Mouse (Mus musculus): ENCODE data around the gene Pid1.

Pid1 gene

DNA sequence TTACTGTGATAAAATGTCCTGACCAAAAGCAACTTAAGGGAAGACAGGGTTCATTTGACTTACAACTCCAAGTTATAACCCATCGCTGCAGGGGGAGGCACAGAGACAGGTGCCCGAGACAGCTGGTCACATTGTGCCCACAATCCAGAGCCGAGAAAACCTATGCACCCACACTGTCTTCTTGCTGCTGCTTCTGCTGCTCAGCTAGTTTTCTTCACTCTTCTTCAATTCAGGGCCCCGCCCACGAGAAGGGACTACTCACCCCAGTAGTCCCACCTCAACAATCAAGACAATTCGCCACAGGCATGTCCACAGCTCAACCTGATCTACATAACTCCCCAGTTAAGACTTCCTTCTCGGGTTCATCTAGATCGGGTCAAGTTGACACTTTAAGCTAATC, at the start of gene Pid1:
Pid1 (minus strand) TSS at position 214 of the 400 bp plus-strand sequence.
- no peak for DNase-seq (ENCODE audit: low spot score)

DNA sequence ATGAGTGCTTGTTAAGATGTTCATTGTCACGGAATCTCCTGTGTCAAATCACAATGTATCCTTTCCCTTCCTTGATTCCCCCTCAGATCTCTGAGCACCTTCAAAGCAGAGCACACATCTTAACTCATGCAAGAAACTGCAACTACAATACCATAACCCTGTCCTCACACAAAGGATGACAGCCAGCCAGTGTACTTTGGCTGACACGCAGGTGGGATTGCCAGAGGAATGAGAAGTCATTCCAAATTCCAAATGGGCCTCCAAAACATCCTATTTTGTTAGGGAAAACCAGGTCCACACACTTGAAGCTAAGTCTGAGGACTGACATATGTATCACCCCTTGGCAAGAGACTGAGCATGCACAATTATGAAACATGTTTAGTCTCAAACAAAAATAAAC, 45.5 kb upstream of the Pid1 start:
- no peak for DNase-seq (ENCODE audit: low spot score)

DNA sequence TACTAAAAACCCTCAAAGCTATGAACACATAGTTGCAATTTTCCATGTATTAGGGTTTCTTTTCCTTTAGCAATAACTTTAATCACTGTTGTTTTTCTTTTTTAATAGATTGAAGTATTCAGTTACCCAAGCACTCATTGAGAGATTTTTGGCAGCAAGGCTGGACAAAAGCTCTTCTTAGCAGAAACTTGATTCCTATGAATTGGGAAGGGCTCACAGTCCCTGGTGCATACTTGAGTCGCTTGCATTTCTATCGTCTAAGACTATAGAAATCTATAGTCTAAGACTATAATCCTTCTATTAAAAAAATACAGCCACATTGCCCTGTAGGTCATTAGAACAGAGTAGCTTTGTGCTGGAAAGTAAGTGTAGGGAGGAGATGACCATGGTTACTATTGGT, 44.9 kb upstream of the Pid1 start:
- no peak for DNase-seq (ENCODE audit: low spot score)

DNA sequence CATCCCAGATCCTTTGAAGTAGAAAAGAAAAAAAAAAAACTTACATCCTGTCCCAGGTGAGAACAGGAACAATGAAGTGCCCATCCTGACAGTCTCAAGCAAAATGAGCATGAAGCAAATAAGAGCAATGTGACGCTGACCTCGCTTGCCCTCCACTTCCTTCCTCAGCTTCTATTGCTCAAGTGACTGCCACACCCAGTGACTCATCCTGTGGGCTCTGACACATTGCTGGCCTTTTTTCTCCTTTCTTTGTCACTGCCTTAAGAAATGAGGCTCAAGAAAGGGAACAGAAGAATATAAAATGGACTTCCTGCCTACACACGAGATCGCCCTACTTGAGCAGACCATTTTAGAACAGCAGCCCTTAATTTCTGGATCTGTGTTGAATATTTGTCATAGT, 42.9 kb upstream of the Pid1 start:
- no peak for DNase-seq (ENCODE audit: low spot score)

DNA sequence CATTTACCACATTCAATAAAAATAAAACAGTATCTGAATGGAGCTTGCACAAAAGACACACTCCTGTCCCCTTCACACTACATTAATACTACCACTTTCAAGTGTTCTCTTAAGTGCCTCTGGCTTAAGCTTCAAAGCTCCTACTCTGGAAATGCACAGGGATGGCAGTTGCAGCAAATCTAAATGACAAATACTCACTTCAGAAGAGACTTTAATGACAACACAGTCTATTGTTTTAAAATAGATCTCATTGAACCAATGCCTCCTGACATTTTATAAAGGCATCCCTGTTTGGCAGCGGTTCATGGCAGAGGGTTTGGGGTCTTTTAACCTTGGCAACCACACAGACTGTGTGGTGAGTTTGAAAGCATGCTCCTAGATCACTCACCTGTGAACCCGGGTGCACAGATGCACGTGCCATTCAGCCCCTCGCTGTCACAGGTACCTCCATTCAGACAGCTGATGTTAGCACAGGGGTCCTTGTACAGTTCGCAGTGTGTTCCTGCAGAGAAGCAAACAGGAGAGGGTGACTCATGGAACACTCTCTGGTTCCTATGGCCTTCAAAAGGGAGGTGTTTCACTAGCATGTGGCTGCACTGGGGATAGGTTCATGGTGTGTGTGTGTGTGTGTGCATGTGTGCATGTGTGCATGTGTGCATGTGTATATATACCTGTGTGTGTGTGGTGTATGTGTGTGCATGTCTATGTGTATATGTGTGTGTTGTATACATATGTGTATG, 41.7 kb upstream of the Pid1 start:
- no peak for DNase-seq (ENCODE audit: low spot score)

DNA sequence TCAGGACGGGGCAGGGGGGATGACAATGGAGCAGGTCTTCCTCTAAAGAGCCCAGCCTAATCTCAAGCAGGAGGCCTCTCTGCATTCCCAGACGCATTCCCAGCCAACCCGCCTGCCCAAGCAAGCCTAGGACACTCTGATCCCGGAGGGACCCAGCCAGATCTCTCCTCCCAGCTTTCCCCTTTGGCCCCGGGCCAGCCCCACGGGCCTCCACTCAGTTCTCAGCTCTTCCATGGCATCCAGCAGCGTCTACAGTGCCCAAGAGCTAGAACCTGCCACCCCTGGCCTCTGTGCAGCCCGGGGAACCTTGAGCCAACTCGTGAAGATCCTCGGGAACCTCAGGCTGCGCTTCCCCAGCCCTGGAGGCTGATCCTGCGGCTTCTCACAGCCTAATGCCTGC, 40.9 kb upstream of the Pid1 start:
- DNase-seq (ENCODE audit: low spot score), result no peak

DNA sequence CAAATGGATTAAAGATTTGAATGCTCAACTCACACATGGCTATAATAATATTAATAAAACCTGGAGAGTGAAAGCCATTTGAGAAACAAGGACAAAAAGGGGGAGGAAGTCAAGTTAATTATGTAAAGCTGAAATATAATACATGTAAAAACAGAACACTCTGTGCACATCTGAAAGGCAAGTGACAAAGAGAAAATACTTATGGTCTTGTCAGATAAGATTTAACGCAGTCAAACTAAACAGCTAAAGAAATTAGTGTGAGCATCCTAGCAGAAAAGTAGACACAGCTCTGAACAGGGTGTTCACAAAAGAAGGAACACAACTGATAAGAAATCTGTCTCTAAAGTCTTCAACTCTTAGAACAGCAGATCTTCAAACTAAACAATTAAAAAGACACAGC, 38.2 kb upstream of the Pid1 start:
- DNase-seq (ENCODE audit: low spot score), result no peak

DNA sequence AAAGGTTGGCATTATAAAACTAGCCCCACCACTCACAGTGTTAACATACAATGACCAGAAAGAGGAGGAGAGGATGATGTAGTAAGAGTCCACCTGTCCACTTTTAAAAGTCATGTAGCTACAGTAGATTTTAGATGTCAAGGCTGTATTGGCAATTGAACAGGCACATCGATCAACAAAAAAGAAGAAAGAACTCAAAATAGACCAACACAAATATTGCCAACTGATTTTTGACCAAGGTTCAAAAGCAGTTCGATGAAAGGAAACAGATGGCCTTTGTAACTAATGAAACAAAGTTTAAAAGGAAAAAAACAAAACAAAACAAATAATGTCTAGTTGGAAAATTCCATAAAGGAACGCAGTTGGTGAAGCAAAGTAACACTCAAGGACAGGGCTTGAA, 35.7 kb upstream of the Pid1 start:
- DNase-seq (ENCODE audit: low spot score), result no peak

DNA sequence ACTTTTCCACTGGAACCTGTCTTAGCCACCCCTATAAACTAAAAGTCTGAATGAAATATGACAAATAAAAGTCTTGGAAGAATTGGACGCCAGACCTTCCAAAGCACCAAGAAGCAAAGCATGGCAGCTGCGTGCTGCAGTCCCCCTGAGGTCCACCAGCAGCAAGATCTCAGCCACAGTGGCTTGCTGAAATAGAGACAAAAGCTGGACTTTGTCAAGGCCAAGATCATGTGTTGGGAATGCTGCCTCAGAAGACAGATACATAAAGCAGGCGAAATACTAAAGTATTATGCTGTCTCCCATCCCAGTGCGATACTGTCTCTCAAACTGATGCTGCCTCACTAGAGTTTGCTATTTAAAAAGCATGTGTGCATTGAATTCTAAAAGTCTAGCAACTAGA, 35.1 kb upstream of the Pid1 start:
- no peak for DNase-seq (ENCODE audit: low spot score)

DNA sequence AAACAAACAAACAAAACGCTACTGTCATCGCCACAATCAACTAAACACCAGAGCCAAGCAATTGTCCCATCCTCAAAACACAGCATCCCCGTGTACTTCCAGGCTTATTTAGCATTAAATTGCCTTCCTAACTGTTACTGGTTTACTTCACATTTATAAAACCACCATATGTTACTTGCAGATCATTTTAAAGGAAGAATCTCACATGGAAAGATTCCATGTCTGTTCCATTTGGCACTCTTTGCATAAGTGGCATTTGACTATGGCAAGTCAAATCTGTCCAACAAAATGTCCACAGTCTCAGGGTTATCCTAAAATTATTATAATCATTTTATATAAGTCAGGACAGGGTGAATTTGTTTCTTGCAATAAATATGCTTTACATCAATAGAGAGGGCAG, 32.8 kb upstream of the Pid1 start:
- DNase-seq (ENCODE audit: low spot score), result no peak

DNA sequence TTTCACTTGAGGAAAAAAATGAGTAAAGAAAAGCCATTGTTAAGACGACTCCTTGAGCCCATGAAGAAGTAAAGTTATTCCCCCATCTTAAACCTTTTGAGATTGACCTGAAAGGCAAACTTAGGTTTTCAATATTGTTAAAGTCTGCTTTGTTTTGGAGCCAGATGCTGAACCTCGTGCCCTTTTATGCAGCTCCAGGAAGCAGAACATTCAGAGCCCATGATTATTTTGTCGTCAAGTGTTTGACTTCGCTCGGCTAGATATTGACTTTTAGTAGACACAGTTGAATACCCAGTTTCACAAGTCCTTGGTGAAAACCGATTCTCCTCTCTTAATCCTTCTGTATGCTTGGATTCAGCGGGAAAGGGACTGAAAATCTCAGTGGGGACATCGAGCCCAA, 31.9 kb upstream of the Pid1 start:
- no peak for DNase-seq (ENCODE audit: low spot score)

DNA sequence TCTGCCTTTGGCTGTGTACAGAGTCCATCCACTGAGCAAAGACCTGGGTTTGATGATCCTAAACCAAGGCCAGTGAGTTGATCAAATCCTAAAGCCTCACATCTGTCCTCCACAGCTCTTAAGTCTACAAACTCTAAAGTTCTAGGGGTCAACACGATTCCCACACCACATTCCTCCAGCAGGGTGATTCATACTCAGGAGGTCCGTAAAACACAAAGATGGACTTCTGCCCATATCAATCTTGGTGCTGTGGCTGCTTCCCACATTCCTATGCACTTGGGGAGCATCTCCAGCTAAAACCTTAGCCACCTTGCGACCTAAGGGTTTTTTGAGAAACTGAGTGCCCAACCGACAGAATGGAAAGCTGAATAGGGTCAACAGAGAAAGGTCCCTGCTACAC, 27.0 kb upstream of the Pid1 start:
- no peak for DNase-seq (ENCODE audit: low spot score)

DNA sequence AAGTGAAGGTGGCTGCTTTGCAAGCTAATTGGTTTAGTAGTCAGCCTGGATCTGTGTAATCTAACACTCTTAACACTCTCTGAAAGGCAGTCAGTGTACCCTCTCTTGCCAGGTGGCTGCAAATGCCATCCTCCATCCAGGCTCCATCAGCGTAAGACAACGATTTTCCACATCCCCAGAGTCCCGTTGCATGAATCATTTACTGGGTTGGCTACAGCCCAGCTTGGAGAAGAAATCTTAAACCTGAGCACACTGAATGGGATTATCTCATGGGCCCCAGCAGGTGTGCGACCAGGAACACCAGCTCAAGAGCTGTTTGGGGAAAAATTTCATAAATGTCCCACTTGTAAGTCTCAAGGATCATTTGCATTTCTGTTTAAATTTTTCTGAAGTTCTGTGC, 23.6 kb upstream of the Pid1 start:
- no peak for DNase-seq (ENCODE audit: low spot score)

DNA sequence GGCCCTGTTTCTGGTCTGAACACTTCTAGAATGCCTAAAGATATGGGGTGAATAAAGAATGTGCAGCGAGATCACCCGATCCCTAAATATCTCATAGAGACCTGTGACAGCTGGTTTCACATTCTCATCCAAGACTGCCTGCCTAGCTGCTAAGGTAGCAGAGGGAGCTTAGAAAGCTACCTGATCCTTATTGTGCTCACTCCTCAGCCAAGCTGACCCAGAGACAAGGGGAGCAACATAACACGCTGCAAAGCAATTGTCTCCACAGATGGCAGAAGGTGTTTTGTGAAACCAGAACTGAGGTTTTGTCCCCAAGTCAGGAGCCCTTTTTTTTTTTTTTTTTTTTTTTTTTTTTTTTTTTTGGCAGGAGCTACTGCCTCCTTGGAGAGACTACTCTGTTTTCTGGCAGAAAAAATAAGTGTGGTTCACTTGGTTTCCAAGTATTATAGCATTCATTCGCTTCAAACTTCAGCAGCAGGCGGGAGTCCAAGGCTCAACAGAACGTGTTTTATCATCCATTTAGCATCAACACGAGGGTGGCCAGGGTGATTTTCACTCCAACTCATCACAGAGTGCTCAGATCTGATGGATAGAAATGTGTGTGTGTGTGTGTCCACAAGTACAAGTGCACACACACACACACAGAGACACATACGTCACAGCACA, 22.6 kb upstream of the Pid1 start:
- no peak for DNase-seq (ENCODE audit: low spot score)

DNA sequence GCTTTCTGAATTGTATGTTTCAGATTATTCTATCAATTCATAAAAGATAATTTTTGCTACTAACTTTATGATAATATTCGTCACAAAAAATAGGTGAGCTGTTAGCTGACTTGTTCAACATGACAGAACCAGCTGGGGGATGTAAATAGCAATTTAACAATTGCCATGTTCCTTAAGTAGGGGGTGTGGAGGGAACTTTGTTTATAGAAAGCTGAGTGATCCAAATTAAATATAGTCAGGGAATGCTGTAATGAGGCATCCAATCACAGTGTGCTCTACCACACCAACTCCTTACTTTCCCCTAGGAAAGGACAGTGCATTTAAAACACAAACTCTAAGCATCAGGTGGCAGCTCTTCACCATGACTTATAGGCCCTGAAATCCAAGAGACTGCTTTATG, 18.7 kb upstream of the Pid1 start:
- no peak for DNase-seq (ENCODE audit: low spot score)

DNA sequence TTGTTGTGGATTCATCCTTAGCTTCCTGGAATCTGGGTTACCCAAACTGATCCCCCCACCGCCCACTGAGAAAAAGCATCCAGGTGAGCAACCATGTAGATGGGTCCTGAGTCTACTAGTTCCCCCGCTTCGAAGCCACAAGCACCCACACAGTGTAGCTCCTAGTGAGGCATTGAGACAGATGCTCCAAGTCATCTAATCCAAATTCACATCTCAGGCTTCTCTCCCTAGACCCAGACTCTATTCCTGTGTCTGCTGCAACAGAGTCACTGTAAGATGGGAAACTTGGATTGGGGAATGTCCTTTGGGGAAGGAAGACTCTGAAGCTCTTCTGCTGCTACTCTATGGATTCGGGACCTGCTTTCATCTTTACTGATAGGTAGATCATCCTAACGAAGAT, 18.1 kb upstream of the Pid1 start:
- no peak for DNase-seq (ENCODE audit: low spot score)

DNA sequence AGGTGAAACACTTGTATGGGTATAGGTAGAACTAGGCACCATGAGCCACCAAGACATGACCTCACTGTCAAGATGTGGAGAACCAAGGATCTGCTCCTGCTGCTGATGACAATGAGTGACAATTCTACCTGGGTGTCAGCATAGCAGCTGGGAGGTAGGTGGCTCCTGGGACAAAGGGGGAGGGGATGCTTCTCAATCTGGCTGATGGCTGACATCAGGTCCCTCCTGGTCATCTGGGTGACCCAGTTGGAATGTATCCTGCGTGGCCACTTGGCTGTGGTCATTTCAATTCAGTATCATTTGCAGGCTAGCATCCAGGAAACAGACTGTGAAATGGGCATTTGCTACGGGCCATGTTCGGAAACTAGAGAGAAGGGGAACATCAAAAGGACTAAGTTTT, 16.9 kb upstream of the Pid1 start:
- no peak for DNase-seq (ENCODE audit: low spot score)

DNA sequence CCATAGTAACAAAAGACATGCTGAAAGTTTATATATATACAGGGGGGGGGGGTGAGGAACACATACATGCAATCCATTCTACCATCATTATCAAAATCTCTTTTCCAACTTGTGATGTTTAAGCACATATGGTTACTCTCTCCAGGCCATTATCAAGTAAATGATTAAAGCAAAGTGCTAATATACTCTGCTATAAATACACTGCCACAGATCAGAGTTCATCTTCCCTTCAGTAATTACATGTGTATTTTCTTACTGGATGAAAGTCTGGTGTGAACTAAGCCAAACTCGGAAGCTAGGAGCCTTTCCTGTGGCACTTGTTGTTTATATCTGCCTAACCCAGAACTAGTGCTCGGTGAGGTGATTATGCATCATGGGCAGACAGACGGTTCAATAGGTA, 3.8 kb upstream of the Pid1 start:
- no peak for DNase-seq (ENCODE audit: low spot score)

DNA sequence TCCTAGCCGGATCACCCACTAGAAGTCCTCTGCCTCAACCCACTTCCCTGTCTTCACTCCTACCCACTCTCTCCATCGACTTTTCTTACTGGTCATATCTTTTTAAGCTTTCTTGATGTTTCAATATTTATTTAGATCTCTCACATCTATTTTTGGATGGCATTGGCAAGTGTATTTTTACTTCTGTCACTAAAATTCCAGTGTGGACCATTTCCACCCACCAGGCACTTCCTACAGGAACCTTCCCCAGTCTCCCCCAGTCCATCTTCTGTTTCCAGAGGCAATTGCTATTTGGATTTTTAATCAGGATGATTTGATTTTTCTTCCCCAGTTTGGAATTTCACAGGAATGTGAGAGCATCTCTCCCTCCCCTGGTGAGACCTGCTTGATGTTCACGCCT, 2.6 kb upstream of the Pid1 start:
- no peak for DNase-seq (ENCODE audit: low spot score)

DNA sequence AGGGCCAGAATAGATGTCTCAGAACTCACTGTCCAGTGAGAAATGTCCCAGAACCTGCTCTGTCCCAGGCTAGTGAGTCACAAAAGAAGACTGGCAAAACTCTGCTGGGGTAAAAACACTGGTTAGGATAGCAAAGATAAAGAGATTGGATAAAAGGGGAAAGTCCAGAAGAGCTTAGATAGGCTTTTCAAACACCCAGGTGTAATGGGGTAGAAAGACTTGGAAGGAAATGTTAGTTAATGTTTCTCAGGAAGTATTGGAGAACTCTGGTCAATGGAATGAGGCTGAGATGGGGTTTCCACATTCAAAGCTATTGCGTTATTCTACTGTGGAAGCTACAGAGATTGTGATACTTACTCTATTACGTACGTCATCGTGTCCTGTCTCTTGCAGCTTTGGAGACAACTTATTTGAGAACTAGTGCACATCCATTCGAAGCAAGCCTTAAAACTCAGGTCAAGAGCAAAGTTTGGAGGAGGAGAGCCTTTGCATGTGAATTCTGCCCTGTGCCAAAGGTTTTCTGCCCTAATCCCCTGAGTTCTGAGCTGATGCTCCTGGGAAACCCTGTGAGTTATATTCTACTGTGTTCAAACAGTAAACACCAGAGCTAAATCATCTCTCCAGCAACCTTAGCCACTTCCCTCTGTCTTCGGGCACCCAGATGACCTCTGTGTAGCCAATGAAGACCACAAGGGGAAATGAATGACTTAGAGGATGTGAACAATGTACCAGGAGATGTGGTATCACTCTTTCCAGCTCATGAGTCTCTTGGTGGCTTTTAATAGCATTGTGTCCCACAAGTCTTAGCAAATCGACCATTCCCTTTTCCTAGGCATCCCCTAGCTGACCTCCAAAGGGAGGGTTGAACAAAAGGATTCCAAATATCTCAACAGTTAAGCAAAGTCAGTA, 1.0 kb downstream of the Pid1 start:
- DNase-seq (ENCODE audit: low spot score), result no peak

DNA sequence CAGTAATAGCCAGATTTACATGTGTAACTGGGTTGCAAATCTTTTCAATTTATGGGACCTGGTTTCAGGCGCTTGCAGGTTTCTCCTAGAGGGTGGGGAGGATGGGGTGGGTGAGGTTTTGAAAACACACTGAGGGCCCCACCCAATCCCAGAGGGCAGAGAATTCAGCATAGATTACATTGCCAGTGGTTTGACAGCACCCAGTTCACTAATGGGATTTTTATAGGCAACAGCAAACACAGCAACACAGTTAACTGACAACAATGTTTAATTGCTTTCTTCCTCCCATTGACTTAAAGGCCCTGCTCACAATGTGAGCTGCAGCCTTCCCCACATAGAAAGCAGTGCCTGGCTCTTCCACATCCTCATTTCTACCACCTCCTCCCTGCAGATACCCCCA, 1.8 kb downstream of the Pid1 start:
- DNase-seq (ENCODE audit: low spot score), result no peak

DNA sequence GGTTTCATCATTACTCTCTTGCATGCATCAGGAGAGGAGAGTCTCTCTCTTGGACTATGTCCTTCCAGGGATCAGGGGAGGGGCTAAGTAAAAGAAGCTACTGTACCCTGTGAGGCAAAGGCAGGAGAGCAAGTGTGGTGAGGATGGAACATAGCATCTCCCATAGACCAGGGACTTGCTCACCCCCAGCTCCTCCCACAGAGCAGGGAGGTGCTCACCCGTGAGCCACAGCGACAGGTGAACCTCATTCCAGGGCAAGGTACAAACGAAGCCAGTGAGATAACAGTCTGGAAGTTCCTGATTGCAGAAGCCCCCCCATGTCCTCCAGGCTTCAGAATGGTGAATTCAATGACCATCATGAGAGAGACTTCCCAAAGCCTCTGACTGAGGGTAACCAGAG, 2.6 kb downstream of the Pid1 start:
- DNase-seq (ENCODE audit: low spot score), result no peak

All from layer of hippocampus, adult 9-10 months (tissue).